Mouse (Mus musculus) lung, postnatal 0 days (tissue): ENCODE measurements around the gene Pcbp4.

Experiments used
- CTCF ChIP-seq: IDR thresholded peaks from 2 replicates; pipeline ENCODE4 v1.5.1; 2016; ENCODE audit warnings: antibody characterized with exemption, mild to moderate bottlenecking
- EP300 ChIP-seq: IDR thresholded peaks from 2 replicates; pipeline ENCODE4 v1.6.1; 2016; ENCODE audit warnings: antibody characterized with exemption, mild to moderate bottlenecking, control low read depth

- TF ChIP-seq CTCF (no peak), EP300 (no peak)
Observed at GRCm38 (mm10) chr9:106466721-106467120, 13.6 kb downstream of the Pcbp4 start.
